Mouse (Mus musculus) heart, adult 2 months (tissue): Measurements from ENCODE around the gene Klrc3. TPM values are rescaled to one million over a fixed set of nuclear protein-coding genes. Genes with fewer than 3 reads are reported as not detected.
"Not testable (repeated sequence)": the region's sequence is repeated elsewhere in the genome, so short reads cannot be mapped to it uniquely, and the experiment has no call there.

Experiments
- DNase-seq, 2 experiments: peaks; one replicate each; pipeline ENCODE4 v3.0.0; 2021
- H3K27ac ChIP-seq: fragments of 200-600 bp; 2 replicates; pipeline ENCODE4 v1.8.1; 2022
- H3K27me3 ChIP-seq: fragments of 200-500 bp; 2 replicates; pipeline ENCODE4 v1.6.1; 2012; ENCODE audit warnings: mild to moderate bottlenecking, low read length, inconsistent platforms, mixed read lengths; ENCODE audit not compliant: control insufficient read depth, insufficient read depth
- H3K36me3 ChIP-seq: fragments of 200-500 bp; 2 replicates; pipeline ENCODE4 v1.6.1; 2012; ENCODE audit warnings: low read length, inconsistent platforms; ENCODE audit not compliant: control insufficient read depth, insufficient read depth
- H3K4me1 ChIP-seq: fragments of 200-500 bp; 2 replicates; pipeline ENCODE4 v1.6.1; 2011; ENCODE audit warnings: low read length; ENCODE audit not compliant: control insufficient read depth, insufficient read depth
- H3K4me3 ChIP-seq: fragments of 200-600 bp; 2 replicates; pipeline ENCODE4 v1.8.1; 2022
- H3K79me2 ChIP-seq: fragments of 200-500 bp; replicated peaks from 2 replicates; pipeline ENCODE4 v1.6.1; 2012; ENCODE audit warnings: mild to moderate bottlenecking, inconsistent platforms, low read length, moderate library complexity, mixed read lengths; ENCODE audit not compliant: control insufficient read depth, insufficient read depth
- H3K9ac ChIP-seq: fragments of 200-500 bp; 2 replicates; pipeline ENCODE4 v1.6.1; 2012; ENCODE audit warnings: low read depth, mild to moderate bottlenecking, control low read depth, inconsistent platforms, low read length, mixed read lengths
- CTCF ChIP-seq: fragments of 200-600 bp; IDR thresholded peaks from 2 replicates; pipeline ENCODE4 v1.8.1; 2022; ENCODE audit warnings: antibody characterized with exemption, mild to moderate bottlenecking, moderate library complexity
- EP300 ChIP-seq: fragments of 200-500 bp; IDR thresholded peaks from 2 replicates; pipeline ENCODE4 v1.6.1; 2011; ENCODE audit warnings: low read depth, low read length, control low read depth; ENCODE audit not compliant: insufficient read depth
- POLR2A ChIP-seq: fragments of 200-500 bp; IDR thresholded peaks from 2 replicates; pipeline ENCODE4 v1.6.1; 2011; ENCODE audit warnings: mild to moderate bottlenecking, low read depth, low read length, control low read depth; ENCODE audit not compliant: insufficient read depth
- WGBS: fragments of 180-500 bp; shearing (Covaris S2); methylation state at CpG from one replicate; pipeline ENCODE4 v1.1.7; 2018; 5-methylcytosine and 5-hydroxymethylcytosine counted together
- intact Hi-C: fragments of 180-260 bp; cut with DNase I; formaldehyde crosslinking; loops from one replicate; pipeline ENCODE4 v1.15.1; 2025
- long read RNA-seq: library from polyadenylated mRNA; stranded (forward); transcript quantifications from one replicate; pipeline ENCODE4 v2.0.0, GENCODE M21; 2021
- polyA plus RNA-seq: library from polyadenylated mRNA; depleted of rRNA; stranded (reverse); fragments of >200 nt; gene quantifications from 2 replicates; pipeline ENCODE4 v1.2.3, GENCODE M21; 2012; rRNA removed
- total RNA-seq, 2 experiments: library from RNA; stranded (reverse); gene quantifications; 2 replicates each; pipeline ENCODE4 v1.2.3; 2021

Klrc3 gene
- total RNA-seq (not detected), polyA plus RNA-seq (not detected in 2 replicates)
- long read RNA-seq: 0 reads

DNA sequence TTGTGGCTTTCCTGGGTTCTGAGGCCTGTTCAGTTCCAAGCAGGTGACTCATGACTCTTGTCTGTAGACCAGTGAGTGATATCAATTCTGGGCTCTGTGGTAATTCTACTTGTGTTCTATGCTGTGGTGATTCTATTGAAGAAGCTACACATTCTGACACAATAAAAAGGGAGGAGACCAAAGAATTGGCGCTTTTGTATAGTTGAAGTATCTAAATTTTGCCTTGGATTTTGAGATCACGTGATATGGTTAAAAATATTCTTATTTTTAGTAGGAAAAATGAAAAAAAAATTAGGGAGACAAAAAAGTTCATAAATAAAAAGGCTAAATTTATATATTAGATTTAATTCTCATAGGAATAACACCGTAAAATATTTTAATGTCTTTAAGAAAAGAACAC, at the start of gene Klrc3:
Klrc3 (minus strand) TSS at position 101 of the 400 bp plus-strand sequence.
- H3K36me3 ChIP-seq, H3K4me3 ChIP-seq, H3K9ac ChIP-seq, H3K79me2 ChIP-seq, DNase-seq, H3K27ac ChIP-seq, H3K27me3 ChIP-seq, intact Hi-C loops, H3K4me1 ChIP-seq: not testable (repeated sequence)
- 69% methylated on average over 3 of the region's 3 CpGs for WGBS

DNA sequence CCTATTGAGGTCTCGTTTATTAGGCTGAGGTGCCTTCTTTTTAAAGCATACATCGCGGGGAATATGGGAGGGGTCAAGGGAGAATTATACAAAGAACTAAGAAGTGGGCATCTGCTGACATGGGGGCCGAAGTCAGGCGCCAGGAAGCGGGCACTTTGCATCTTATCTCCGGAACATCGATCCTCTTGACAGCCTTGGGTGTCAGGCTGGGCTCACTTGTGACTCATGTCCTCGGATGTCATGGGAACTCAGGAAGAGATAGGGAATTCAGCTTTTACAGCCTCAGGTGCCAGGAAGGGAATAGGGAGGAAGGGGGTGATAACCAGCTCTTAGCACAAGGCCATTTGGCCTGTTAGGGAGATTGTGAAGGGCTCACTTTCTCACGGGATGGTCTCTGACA, 48.3 kb upstream of the Klrc3 start:
- WGBS: 44% methylated on average over 10 of the region's 10 CpGs
- H3K4me3 ChIP-seq, H3K4me1 ChIP-seq, H3K79me2 ChIP-seq, DNase-seq, H3K27ac ChIP-seq, H3K27me3 ChIP-seq, intact Hi-C loops, H3K9ac ChIP-seq, H3K36me3 ChIP-seq: not testable (repeated sequence)

DNA sequence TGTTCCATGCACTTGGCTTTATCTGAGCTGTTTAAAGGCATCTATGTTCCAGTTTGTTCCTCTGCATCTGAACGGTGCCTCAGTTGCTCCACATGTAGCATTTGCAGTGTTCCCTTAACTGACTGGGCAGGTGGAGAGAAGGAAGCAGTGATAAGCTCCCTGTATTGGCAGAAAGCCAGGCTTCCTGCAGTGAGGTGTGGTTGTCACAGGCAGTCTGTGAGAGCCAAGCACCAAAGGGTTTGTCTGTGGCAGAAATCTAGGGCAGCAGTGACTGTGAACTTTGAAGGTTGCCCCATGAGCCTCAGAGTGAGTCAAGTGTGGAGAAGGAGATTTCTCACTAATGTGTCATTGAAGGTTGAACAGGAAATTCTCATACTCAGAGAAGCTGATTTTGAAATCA, 37.2 kb upstream of the Klrc3 start:
- H3K4me1 ChIP-seq: no peaks in the 10 kb centered on the region
- no peaks in the 10 kb centered on the region for H3K79me2 ChIP-seq
- TF ChIP-seq EP300 (no peak), CTCF (no peak), POLR2A (no peak)
- no peaks in the 10 kb centered on the region for H3K36me3 ChIP-seq
- no peak for DNase-seq
- no peaks in the 10 kb centered on the region for H3K27me3 ChIP-seq
- intact Hi-C loops: no loop called here
- WGBS: 36% methylated on average over 1 of the region's 1 CpGs
- H3K27ac ChIP-seq: no peak overlapping the region
- no peak overlapping the region for H3K9ac ChIP-seq
- no peak overlapping the region for H3K4me3 ChIP-seq

DNA sequence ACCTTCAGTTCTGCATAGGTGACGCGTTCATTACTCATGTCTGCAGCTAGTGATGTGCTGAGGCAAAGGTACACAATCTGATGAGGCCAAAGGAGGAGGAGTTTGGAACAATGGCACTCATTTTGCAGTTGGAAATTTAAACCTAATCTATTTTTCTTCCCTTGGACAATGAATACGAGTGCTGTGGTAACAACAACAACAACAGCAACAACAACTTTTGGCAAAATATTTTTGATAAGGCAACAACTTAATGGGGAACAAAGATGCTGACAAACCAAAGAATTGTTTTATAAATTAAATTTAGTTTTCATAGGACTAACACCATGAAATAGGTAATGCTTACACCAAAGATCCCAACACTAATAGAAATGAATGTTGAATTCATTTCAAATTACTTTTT, 35.7 kb upstream of the Klrc3 start, which contains the start of gene Klrc1:
Klrc1 (minus strand) TSS at position 101 of the 400 bp plus-strand sequence.
- H3K27me3 ChIP-seq: no peaks in the 10 kb centered on the region
- H3K36me3 ChIP-seq: no peaks in the 10 kb centered on the region
- WGBS: 73% methylated on average over 3 of the region's 3 CpGs
- intact Hi-C loops: no loop called here
- H3K4me3 ChIP-seq: no peak within 1 kb of the TSS
- H3K27ac ChIP-seq: no peak within 1 kb of the TSS
- no peak for DNase-seq
- TF ChIP-seq CTCF: no peak
- no peak for TF ChIP-seq POLR2A
- TF ChIP-seq EP300: no peak
- no peaks in the 10 kb centered on the region for H3K79me2 ChIP-seq
- no peak within 1 kb of the TSS for H3K9ac ChIP-seq
- no peaks in the 10 kb centered on the region for H3K4me1 ChIP-seq

DNA sequence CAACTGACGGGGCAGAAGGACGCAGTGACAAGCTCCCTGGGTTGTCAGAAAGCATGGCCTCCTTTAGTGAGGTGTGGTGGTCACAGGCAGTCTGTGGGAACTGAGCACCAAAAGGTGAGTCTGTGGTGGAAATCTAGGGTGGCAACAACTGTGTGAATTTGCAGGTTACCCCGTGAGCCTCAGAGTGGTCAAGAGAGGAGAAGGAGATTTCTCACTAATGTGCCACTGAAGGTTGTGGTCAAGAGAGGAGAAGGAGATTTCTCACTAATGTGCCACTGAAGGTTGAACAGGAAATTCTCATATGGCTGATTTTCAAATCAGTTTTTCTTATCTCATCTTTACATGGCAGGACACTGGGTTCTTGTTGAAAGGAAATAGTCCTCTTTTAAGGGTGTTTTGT, 18.2 kb upstream of the Klrc3 start:
- H3K27ac ChIP-seq, H3K79me2 ChIP-seq, H3K36me3 ChIP-seq, intact Hi-C loops, H3K4me3 ChIP-seq, H3K27me3 ChIP-seq, DNase-seq, H3K4me1 ChIP-seq, H3K9ac ChIP-seq: not testable (repeated sequence)
- WGBS: no CpG with 5 or more reads among the region's 3 CpGs

DNA sequence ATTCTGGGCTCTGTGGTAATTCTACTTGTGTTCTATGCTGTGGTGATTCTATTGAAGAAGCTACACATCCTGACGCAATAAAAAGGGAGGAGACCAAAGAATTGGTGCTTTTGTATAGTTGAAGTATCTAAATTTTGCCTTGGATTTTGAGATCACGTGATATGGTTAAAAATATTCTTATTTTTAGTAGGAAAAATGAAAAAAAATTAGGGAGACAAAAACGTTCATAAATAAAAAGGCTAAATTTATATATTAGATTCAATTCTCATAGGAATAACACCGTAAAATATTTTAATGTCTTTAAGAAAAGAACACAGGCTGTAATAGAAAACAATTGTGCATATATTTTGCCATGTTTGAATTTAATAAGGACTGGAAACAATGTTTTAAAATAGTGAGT, 17.5 kb upstream of the Klrc3 start, which contains the start of gene Klrc2:
Klrc2 (minus strand) TSS at position 101 of the 400 bp plus-strand sequence.
- WGBS: 63% methylated on average over 4 of the region's 4 CpGs
- DNase-seq, H3K27ac ChIP-seq, H3K79me2 ChIP-seq, H3K4me1 ChIP-seq, H3K4me3 ChIP-seq, H3K27me3 ChIP-seq, H3K36me3 ChIP-seq, intact Hi-C loops, H3K9ac ChIP-seq: not testable (repeated sequence)

DNA sequence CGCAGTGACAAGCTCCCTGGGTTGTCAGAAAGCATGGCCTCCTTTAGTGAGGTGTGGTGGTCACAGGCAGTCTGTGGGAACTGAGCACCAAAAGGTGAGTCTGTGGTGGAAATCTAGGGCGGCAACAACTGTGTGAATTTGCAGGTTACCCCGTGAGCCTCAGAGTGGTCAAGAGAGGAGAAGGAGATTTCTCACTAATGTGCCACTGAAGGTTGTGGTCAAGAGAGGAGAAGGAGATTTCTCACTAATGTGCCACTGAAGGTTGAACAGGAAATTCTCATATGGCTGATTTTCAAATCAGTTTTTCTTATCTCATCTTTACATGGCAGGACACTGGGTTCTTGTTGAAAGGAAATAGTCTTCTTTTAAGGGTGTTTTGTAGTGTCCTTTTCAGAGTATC, 917 bp upstream of the Klrc3 start:
- 71% methylated on average over 1 of the region's 3 CpGs for WGBS
- intact Hi-C loops, DNase-seq: not testable (repeated sequence)

DNA sequence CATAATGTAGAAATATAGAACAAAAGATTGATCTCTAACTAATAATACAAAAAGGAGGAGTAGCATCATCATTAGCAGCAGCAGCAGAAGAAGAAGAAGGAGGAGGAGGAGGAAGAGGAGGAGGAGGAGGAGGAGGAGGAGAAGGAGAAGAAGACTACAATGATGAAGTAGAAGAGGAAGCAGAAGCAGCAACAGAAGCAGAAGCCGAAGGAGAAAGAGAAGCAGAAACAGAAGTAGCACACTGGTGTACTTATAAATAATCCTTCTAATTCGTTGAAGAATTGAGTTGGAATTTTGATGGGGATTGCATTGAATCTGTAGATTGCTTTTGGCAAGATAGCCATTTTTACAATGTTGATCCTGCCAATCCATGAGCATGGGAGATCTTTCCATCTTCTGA, 12.1 kb downstream of the Klrc3 start:
- 77% methylated on average over 2 of the region's 2 CpGs for WGBS
- H3K4me1 ChIP-seq, H3K36me3 ChIP-seq, DNase-seq, H3K79me2 ChIP-seq, H3K27ac ChIP-seq, H3K4me3 ChIP-seq, H3K27me3 ChIP-seq, H3K9ac ChIP-seq, intact Hi-C loops: not testable (repeated sequence)

More for the DNA sequence above, 917 bp upstream of the Klrc3 start:
- not testable (repeated sequence) for H3K4me1 ChIP-seq, H3K9ac ChIP-seq, H3K36me3 ChIP-seq, H3K27me3 ChIP-seq, H3K27ac ChIP-seq, H3K79me2 ChIP-seq, H3K4me3 ChIP-seq
